Mouse (Mus musculus): ENCODE measurements around the gene Gpx3.

Gpx3 gene

DNA sequence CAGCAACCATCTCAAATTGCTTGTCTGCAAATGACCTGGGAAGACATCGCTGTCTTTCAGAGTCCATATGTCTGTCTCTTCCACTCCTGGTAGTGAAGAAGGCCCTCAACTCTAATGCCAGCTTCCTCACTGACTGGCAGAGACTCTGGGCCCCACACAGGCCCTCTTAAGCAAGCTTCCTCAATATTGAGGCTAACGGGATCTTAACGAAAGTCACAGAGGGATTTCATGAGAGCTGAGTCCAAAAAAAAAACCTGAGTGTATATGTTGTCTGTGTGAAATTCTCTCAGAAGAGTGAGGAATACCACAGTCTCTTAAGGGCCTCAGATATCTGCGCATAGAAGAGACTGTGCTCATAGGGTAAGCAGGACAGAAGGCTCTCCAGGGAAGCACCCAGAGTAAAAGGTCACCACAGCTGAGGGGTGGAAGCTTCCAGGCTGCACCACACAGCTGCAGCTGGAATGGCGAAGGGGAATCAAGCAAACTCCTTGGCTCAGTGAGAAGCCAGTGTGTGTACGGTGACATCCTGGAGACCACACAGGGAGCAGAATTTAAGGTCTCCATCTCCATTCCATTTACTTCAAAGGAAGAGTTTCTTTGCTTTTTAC, 18.8 kb downstream of the Gpx3 start:
- ChIA-PET CTCF (interaction anchor here in 3 of 4 experiments (0.6 to 2.5 kb wide), 7 partner anchors 9 to 427 kb away, joined by 3 to 7 read pairs (median 3); no protein-coding TSS in a partner anchor), POLR2A (interaction anchor here in 3 of 4 experiments (0.6 to 2.7 kb wide), 10 partner anchors 8 to 61 kb away, joined by 3 to 8 read pairs (median 6); partner anchors contain the start of gene Lyrm7 (in 1 of the 3))

DNA sequence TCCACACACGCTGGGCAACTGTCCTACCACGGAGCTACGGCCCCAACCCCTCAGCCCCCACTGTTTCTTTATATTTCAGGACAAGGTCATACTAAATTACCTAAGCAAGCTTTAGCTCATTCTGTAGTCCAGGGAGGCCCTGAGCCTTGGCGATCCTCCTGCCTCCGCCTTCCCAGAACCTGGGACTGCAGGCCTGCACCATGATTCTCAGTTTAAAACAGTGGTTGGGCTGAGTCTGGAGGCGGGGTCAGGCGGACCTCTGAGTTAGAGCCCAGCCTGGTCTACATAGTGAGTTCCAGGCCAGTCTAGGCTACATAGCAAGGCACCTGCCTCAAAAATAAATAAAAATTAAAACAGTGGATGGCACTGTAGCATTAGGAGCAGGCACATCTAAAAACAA, 19.5 kb downstream of the Gpx3 start:
- POLR2A ChIA-PET = interaction anchor here in 2 of 4 experiments (0.9 to 2.7 kb wide), 9 partner anchors 11 to 166 kb away, joined by 3 to 8 read pairs (median 5); partner anchors contain the start of genes Gpx3 (in 1 of the 2) and Lyrm7 (in 1 of the 2)
- CTCF ChIA-PET = interaction anchor here in 3 of 4 experiments (1.1 to 2.5 kb wide), 5 partner anchors 9 to 66 kb away, joined by 3 to 7 read pairs (median 3); no protein-coding TSS in a partner anchor

DNA sequence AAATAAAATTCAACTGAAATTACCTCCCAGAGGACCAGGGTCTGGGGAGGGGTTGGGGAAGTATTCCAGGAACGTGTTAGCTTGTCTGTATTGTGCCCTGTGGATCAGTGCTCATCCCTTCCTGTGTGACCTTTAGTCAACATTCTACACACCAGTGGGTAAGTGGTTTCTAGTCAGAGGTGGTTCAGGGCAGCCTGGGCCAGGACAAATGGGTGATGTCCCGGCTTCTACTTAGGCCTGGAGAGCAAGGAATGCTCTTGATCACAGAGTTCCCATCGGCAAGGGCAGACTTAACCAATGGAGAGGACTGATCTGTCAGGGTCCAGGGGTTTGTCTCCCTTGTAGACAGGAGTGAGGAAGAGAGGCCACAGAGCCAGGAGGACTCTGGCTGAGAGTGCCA, 20.2 kb downstream of the Gpx3 start:
- ChIA-PET CTCF (interaction anchor here in 3 of 4 experiments (1.1 to 2.5 kb wide), 6 partner anchors 8 to 65 kb away, joined by 3 to 7 read pairs (median 4); no protein-coding TSS in a partner anchor), POLR2A (interaction anchor here in 3 of 4 experiments (0.5 to 2.1 kb wide), 10 partner anchors 12 to 175 kb away, joined by 3 to 8 read pairs (median 4); partner anchors contain the start of genes Gm2a (in 1 of the 3) and Gpx3 (in 1 of the 3))

DNA sequence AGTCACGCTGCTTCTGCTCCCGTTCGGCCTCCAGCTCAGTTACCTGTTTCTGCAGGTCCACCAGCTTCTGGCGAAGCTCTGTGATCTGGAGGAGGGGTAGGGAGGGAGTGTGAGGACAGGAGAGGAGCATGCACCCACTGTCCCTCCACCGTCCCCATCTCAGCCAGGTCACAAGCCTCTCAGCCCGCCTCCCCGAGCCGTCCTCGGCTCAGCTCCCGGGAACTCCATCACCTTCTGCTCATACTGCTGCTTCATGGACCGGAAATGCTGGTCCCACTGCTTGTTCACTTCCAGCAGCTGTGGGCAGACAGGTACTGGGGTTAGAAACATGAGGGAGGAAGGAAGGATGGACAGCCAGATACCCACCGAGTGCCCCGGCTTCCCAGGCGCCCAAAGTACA, 21.9 kb downstream of the Gpx3 start:
- ChIA-PET CTCF (interaction anchor here in 3 of 4 experiments (0.7 to 1.5 kb wide), 4 partner anchors 22 to 128 kb away, joined by 3 to 4 read pairs (median 4); partner anchors contain the start of genes Gpx3 (in 1 of the 3) and Lyrm7 (in 1 of the 3)), POLR2A (interaction anchor here in 2 of 4 experiments (0.9 to 1.9 kb wide), 5 partner anchors 11 to 60 kb away, joined by 3 to 4 read pairs (median 3); no protein-coding TSS in a partner anchor)

DNA sequence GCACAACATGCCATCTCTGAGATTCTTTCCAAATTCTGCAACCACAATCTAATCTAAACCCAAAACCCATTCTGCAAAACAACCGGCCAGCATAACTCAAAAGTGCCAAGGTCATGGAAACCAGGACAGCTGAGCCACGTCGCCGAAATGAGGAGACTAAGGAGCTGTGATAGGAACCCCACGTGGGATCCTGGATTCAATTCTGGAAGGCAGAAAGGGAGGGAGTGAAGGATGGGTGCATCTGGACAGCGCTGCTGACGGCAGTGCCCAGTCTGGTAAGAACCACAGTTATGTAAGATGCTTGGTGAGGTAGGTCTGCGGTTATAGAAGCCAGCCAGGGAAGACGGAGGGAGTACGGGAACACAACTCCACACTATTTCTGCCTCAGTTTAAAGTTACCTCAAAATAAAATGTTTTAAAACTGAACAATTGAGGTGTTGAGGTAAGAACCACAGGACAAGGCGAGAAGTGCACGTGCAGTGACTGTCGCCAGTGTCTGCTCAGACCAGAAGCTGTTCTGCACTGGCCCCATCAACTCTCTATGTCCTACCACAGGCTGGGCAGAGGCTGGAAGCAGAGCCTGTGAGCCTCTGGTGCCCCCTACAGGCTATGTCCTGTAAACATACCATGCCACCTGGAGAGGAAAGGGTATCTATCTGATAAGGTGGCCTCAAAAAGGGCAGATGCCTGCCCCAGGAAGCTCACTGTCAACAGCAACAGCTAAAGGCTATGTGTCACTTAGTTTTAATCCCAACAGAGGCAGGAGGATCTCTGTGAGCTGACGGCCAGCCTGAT, 25.3 kb downstream of the Gpx3 start:
- ChIA-PET POLR2A (interaction anchor here in 2 of 4 experiments (0.6 to 2.8 kb wide), 19 partner anchors 7 to 269 kb away, joined by 3 to 10 read pairs (median 4); partner anchors contain the start of gene Tnip1 (in 1 of the 2)), CTCF (interaction anchor here (0.5 to 4.8 kb wide), 33 partner anchors 9 to 593 kb away, joined by 3 to 114 read pairs (median 4); partner anchors contain the start of genes Gpx3 (in 1 of the 4) and Tnip1 (in 1 of the 4))

DNA sequence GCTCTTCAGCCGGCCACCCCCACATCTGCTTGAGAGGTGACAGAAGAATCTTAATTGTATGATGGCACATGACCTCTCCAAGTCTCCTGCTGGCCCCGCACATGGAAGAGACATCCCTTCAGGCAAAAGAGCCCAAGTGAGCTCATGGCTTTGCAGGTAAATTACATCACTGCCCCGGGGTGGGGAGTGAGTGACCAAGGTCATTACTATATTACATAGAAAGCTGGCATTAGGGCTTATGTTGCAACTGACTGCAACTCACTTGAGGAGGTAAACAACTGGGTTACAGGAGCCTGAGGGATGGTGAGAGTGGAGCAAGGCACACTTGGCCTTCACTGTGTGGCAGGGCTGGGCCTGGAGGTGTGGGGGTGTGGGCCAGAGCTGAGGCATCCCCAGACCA, 26.0 kb downstream of the Gpx3 start:
- POLR2A ChIA-PET = interaction anchor here in 3 of 4 experiments (0.6 to 2.8 kb wide), 22 partner anchors 8 to 269 kb away, joined by 3 to 10 read pairs (median 4); partner anchors contain the start of gene Tnip1 (in 1 of the 3)
- CTCF ChIA-PET = interaction anchor here (0.5 to 4.8 kb wide), 36 partner anchors 9 to 592 kb away, joined by 3 to 114 read pairs (median 4); partner anchors contain the start of genes Gpx3 (in 1 of the 4) and Tnip1 (in 1 of the 4)

DNA sequence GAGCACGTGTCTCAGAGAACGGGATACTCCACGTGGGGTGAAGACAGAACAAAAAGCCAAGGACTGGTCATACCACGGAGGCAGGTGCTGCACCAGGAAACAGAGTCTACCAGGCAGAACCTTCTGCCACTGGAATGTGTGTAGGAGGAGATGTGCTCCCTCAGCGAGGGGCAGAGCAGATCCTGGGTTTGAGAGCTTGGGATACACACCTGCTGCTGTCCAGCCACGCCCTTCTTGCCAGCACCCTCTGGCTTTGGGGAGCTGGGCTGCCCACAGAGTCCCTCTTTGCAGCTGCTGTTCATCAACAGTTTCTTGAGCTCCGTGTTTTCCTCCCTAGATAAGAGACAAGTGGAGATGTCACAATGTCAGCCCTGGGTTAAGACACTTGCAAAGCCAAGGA, 26.6 kb downstream of the Gpx3 start:
- ChIA-PET POLR2A (interaction anchor here in 3 of 4 experiments (0.7 to 3.0 kb wide), 21 partner anchors 8 to 95 kb away, joined by 3 to 17 read pairs (median 4); no protein-coding TSS in a partner anchor), CTCF (interaction anchor here in 3 of 4 experiments (0.7 to 4.8 kb wide), 22 partner anchors 8 to 457 kb away, joined by 3 to 114 read pairs (median 5); partner anchors contain the start of gene Cdc42se2 (in 1 of the 3))

DNA sequence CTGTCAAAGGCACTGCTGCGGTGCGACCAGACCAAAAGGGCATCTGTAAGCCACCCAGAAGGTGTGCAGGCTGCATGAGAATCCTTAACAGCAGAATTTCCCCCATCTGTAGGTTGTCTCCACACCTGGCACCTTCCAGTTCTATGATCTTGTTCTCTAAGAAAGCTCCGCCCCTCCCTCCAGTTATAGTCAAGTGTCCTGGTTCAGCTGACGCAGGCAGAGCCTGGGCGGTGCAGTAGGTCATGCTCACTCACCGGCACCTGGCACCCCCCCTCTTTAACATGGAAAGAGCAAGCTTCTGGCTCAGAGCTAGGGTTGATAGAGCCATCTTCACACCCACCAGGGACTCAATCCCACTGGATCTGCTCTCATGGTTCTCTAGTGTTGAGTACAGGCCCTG, 27.0 kb downstream of the Gpx3 start:
- ChIA-PET CTCF (interaction anchor here (0.5 to 4.8 kb wide), 25 partner anchors 8 to 574 kb away, joined by 3 to 114 read pairs (median 4); partner anchors contain the start of gene Cdc42se2 (in 1 of the 4)), POLR2A (interaction anchor here in 3 of 4 experiments (0.7 to 3.0 kb wide), 25 partner anchors 9 to 551 kb away, joined by 3 to 17 read pairs (median 5); partner anchors contain the start of gene Tnip1 (in 1 of the 3))

DNA sequence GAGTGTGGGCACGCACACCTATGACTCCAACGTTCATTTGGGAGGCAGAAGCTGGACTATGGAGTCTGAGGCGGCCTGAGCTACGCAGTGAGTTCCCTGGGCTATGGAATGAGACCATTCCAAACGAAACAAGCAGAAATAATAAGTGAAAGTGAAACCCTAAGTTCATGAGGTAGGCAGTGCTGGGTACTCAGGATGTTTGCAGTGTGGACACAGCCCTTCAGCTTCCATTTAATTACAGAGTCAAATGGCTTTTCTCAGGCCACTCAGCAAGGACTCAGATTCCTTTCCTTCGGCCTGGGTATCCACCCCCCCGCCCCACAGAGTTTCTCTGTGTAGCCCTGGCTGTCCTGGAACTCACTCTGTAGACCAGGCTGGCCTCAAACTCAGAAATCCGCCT, 27.5 kb downstream of the Gpx3 start:
- CTCF ChIA-PET = interaction anchor here (0.5 to 4.8 kb wide), 47 partner anchors 8 to 573 kb away, joined by 3 to 114 read pairs (median 4); partner anchors contain the start of genes Cdc42se2 (in 1 of the 4) and Tnip1 (in 1 of the 4)

DNA sequence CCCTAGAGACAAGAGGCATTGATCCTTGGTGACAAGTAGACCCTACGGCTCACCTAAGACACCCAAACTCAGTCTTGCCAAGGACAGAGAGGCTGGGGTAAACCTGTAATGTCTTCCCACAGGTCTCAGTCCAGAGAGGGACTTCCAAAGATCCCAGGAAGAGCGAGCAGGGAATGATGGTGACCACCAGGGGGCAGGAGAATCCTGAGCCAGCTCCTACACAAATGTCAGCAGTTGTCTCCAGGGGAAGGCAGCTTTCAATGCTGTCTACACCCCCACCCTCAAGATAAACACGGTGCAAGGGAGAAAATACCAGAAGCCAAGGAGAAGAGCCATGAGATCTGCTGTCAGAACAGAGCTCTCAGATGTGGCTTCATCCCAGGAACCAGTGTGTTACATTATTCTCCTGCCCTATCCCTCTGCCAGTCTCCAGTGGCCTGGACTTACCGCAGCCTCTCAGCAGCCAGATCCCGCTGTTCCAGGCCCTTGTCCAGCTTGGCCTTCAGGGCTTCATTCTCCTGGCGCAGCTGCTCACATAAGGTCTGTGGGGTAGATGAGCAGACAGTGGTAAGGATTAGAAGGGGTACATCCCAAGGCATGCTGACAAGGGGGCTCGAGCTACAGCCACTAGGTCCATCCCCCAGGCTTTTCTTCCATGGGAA, 28.2 kb downstream of the Gpx3 start:
- POLR2A ChIA-PET = interaction anchor here in 3 of 4 experiments (0.6 to 3.0 kb wide), 25 partner anchors 8 to 550 kb away, joined by 3 to 17 read pairs (median 5); partner anchors contain the start of genes Tnip1 (in 2 of the 3), Gpx3 (in 1 of the 3) and Rapgef6 (in 1 of the 3)
- CTCF ChIA-PET = interaction anchor here (0.6 to 4.8 kb wide), 45 partner anchors 9 to 1238 kb away, joined by 3 to 114 read pairs (median 4); partner anchors contain the start of genes Cdc42se2 (in 1 of the 4) and Tnip1 (in 1 of the 4)

More for the DNA sequence above, 27.5 kb downstream of the Gpx3 start:
- POLR2A ChIA-PET = interaction anchor here in 3 of 4 experiments (0.7 to 3.0 kb wide), 27 partner anchors 9 to 551 kb away, joined by 3 to 17 read pairs (median 5); partner anchors contain the start of genes Tnip1 (in 2 of the 3), Gpx3 (in 1 of the 3) and Rapgef6 (in 1 of the 3)

DNA sequence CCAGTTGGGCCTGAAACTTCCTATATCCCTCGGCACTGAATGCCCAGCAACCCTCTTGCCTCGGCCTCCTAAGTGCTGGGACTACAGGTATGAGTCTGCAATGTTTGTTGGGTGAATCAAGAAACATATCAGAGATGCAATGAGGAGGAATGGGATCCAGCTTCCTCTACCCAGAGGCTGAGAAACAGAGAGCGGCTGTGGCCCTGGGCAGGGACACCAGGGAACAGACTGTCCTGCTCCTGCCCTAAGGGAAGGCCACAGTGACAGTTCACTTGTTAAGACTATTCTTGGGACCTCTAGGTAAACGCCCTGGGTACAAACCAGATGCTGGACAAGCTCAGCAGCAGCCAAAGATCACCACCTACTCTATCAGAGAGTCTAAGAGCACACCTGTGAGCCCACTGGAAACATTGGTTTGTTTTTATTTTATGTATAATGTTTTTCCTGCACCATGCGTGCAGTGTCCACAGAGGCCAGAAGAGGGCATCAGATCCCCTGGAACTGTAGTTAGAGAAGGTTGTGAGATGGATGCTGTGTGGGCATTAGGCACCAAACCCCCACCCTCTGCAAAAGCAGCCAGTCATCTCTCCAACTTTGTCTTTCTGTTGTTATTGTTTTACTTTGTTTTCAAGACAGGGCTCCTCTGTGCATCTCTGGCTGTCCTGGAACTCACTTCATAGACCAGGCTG, 29.3 kb downstream of the Gpx3 start:
- POLR2A ChIA-PET = interaction anchor here in 2 of 4 experiments (1.3 to 3.0 kb wide), 7 partner anchors 12 to 55 kb away, joined by 3 to 17 read pairs (median 6); partner anchors contain the start of genes Tnip1 (in 2 of the 2) and Gpx3 (in 1 of the 2)
- CTCF ChIA-PET = interaction anchor here (0.6 to 4.8 kb wide), 14 partner anchors 10 to 227 kb away, joined by 3 to 114 read pairs (median 6); no protein-coding TSS in a partner anchor

DNA sequence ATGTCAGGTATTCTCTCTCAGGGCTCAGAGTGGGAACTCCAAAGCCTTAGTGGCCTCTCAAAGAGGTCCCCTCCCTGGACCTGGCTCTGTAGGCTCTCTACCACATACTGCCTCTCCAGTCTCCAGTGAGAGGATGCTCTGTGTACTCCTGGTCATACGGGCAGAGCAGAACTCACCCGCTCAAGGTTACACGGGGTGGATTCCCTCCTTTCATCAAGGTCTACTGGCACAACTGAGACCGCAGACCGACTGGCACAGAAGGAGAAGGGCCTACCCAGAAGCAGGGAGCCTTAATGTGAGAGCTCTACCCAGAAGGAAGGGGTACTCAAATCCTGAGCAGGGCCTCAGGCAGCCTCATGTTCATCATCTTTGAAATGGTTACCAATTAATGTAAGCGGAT, 30.3 kb downstream of the Gpx3 start:
- CTCF ChIA-PET = no interaction called here
- POLR2A ChIA-PET = interaction anchor here in 3 of 4 experiments (0.6 to 3.4 kb wide), 6 partner anchors 11 to 66 kb away, joined by 4 to 13 read pairs (median 7); no protein-coding TSS in a partner anchor

DNA sequence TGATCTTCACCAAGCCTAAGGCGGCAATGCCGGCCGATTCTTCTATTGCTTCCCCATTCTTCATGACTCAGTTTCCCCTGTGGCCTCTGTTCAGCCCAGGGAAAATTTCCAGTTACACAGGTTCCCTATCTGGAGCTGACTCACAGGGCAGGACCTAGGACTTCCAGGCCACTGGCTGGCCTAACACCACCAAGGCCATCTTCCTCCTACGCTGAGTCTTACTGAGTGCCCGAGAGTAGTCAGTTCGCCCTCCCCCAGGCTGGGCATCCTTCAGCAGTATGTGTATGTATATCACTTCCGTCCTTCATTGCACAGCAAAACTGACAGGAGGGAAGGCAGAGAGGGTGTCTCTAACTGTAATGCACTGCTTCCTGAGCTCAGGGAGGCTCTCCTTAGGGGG, 31.9 kb downstream of the Gpx3 start:
- POLR2A ChIA-PET = interaction anchor here in 3 of 4 experiments (0.9 to 5.4 kb wide), 16 partner anchors 8 to 64 kb away, joined by 3 to 41 read pairs (median 4); partner anchors contain the start of gene Tnip1 (in 1 of the 3)
- CTCF ChIA-PET = interaction anchor here in 2 of 4 experiments (0.7 to 3.1 kb wide), 4 partner anchors 16 to 64 kb away, joined by 3 to 9 read pairs (median 4); no protein-coding TSS in a partner anchor

DNA sequence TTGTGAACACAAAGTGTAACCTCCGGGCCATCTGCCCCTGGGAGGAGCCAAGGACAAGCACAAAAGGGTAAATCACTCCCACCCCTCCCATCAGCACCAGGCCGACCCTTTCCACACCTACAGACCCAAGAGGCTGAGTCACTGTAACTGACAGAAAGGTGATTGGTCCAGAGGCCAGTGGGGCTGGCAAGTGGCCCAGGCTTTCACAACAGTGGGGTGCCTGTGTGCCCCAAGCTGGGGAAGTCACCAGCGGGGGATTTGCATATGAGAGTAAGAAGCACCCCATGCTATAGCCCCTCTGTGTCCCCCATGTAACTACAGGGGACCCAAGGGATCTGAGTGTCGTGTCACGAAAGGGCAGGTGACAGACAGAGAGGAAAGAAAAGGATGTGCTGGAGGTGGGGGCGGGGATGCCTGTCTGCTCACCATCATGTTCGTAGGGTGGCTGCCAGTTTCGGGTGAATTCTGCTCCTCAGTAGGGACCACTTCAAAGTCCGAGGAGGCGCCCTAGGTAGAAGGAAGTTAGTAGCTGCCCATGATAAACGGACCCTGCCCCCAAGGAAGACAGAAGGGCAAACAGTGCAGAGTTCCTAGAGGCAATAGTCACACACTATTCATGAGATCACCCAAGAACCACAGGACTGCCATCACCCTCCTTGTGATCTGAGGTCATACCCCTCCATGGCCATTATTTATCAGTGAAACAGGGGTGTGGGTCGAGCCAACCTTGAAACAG, 34.0 kb downstream of the Gpx3 start:
- CTCF ChIA-PET = interaction anchor here in 3 of 4 experiments (0.8 to 3.1 kb wide), 8 partner anchors 8 to 204 kb away, joined by 3 to 13 read pairs (median 4); no protein-coding TSS in a partner anchor
- POLR2A ChIA-PET = interaction anchor here in 3 of 4 experiments (0.7 to 5.4 kb wide), 18 partner anchors 7 to 48 kb away, joined by 3 to 41 read pairs (median 4); partner anchors contain the start of gene Tnip1 (in 1 of the 3)

DNA sequence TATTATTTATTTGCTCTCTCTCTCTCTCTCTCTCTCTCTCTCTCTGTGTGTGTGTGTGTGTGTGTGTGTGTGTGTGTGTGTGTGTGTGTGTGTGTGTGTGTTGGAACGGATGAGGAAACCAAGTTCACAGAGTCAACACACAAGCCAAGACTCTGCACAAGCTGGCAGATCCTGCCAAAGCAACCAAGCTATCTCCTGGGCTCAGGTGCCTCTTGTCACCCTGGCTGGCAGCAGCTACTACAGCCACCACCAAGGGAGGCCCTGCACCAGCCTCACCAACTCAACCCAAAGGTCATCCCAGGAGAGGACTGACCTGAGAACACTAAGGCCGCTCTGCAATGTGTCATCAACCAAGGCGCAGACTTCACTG, 34.5 kb downstream of the Gpx3 start:
- POLR2A ChIA-PET = interaction anchor here in 3 of 4 experiments (0.6 to 5.4 kb wide), 17 partner anchors 8 to 444 kb away, joined by 3 to 41 read pairs (median 4); partner anchors contain the start of genes Tnip1 (in 2 of the 3) and Rapgef6 (in 1 of the 3)
- CTCF ChIA-PET = interaction anchor here in 3 of 4 experiments (0.6 to 2.5 kb wide), 6 partner anchors 9 to 57 kb away, joined by 3 to 13 read pairs (median 4); no protein-coding TSS in a partner anchor
